Comparison of ENCODE assay signal across 9 mouse cellular contexts in the genomic region with DNA sequence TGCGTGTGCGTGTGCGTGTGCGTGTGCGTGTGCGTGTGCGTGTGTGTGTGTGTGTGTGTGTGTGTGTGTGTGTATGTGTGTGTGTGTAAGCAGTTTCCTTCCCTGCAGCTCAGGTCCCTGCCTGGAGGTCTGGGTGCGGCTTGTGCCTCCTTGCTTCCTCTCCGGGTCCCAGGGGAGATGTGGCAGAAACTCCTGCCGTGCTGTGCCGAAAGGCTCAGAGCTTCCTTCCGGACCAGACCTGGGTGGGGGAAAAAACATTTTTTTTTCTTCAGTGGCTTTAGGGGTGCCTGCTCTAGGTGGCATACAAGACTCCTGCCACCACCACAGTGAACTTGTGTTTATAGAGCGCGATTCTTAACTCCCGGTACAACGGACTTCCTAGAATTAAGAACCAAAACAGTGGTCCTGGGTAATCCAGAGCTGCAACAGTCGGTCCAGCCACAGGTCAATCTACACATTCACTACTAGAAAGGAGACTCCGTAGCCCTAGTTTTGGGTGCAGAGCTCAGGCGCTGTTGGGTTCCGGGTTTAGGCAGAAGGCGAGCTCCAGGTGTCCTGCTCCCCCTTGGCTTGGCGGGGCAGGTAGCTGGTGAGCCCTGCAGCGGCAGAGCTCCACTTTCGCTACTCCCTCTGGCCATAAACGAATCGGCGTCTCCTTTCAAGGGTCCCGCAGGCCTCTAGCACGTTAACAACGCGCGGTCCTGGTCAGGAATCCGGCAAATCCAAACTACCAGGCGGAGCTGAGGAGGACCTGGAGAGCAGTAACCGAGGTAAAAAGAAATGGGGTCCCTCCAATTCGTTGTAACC. TPM values are rescaled to one million over a fixed set of nuclear protein-coding genes. Genes with fewer than 3 reads are reported as not detected.
A peak's percentile ranks its signal among the peaks of the same experiment; 100 is the strongest.
DNase-seq lines count a peak whose midpoint lies in the region; ATAC-seq lines count a peak whose summit lies in the region.
"Had no signal": no experiment of that assay in that cellular context is flagged by ENCODE, and none has a peak within 500 bp of the region (broad histone marks: within the 10 kb centered on the region; RNA-seq: fewer than 3 reads in every experiment).

Gene Hnf1b, plus strand, starts transcription at position 535 of the 807 bp plus-strand sequence.

- peaks cover 78% of the 10 kb centered on the region for H3K27me3 ChIP-seq in forebrain, embryonic 10.5 days (ENCODE audit: poor library complexity, severe bottlenecking)
- peaks cover 73% of the 10 kb centered on the region for H3K27me3 ChIP-seq in forebrain, embryonic 13.5 days

- peak within 1 kb of the TSS; percentile 30 for H3K4me3 ChIP-seq in forebrain, embryonic 10.5 days
- H3K4me3 ChIP-seq in forebrain, embryonic 13.5 days = no peak within 1 kb of the TSS

- no peak within 1 kb of the TSS for H3K4me2 ChIP-seq in forebrain, embryonic 13.5 days

- H3K36me3 ChIP-seq in forebrain, embryonic 10.5 days (replicated peaks) = no peaks in the 10 kb centered on the region
- H3K36me3 ChIP-seq in forebrain, embryonic 13.5 days (ENCODE audit: poor library complexity, severe bottlenecking) = no peaks in the 10 kb centered on the region
- H3K36me3 ChIP-seq: G1E had no signal

- no peak for ATAC-seq in forebrain, embryonic 13.5 days

- 4% methylated on average over 36 of the region's 36 CpGs for WGBS in forebrain, embryonic 10.5 days
- 2% methylated on average over 31 of the region's 36 CpGs for WGBS in forebrain, embryonic 13.5 days
- WGBS in large intestine, adult 2 months = 3% methylated on average over 34 of the region's 36 CpGs

- H3K9me3 ChIP-seq in forebrain, embryonic 10.5 days = no peaks in the 10 kb centered on the region
- no peaks in the 10 kb centered on the region for H3K9me3 ChIP-seq in forebrain, embryonic 13.5 days (replicated peaks)
- H3K9me3 ChIP-seq: G1E had no signal

- no peak within 1 kb of the TSS for H3K9ac ChIP-seq in forebrain, embryonic 13.5 days

- no peak within 1 kb of the TSS for H3K27ac ChIP-seq in forebrain, embryonic 10.5 days
- H3K27ac ChIP-seq in forebrain, embryonic 13.5 days = no peak within 1 kb of the TSS

- peaks cover 42% of the 10 kb centered on the region for H3K4me1 ChIP-seq in forebrain, embryonic 10.5 days
- peaks cover 11% of the 10 kb centered on the region for H3K4me1 ChIP-seq in forebrain, embryonic 13.5 days

- DNase-seq in forebrain, embryonic 10.5 days (ENCODE audit: extremely low spot score, low spot score) = peak; percentile 36
- DNase-seq in urinary bladder, adult 18-20 months (ENCODE audit: low spot score in 2 of 2) = peak; percentile 3 to 58
- no peak for DNase-seq in urinary bladder, postnatal 4 days (ENCODE audit: low spot score in 2 of 2)
- DNase-seq in large intestine, adult 2 months (ENCODE audit: low read depth, low spot score) = no peak
- peak; percentile 54 for DNase-seq in neural tube, embryonic 10.5 days (ENCODE audit: extremely low spot score, low spot score)
- no peak for DNase-seq in right cerebral cortex, postnatal 25 days
- DNase-seq in layer of hippocampus, postnatal 14 days (ENCODE audit: low spot score in 2 of 2) = no peak

RNA-seq across cellular contexts. Expression of gene Hnf1b, which starts in this region (rescaled TPM):
- polyA plus RNA-seq in forebrain, embryonic 10.5 days (2016; fragmentation: Nextera tagmentation; extraction: Ambion mirVana) = not detected in 2 replicates
- not detected in 2 replicates for polyA plus RNA-seq in forebrain, embryonic 13.5 days (2015; fragmentation: Nextera tagmentation; extraction: Ambion mirVana)
- 14.4 and 17.7 TPM in 2 replicates for polyA plus RNA-seq in large intestine, adult 2 months (2012; rRNA removed)
- under 1 TPM; 0.23 to 0.31 TPM for total RNA-seq in layer of hippocampus, postnatal 14 days (2021)
- polyA plus RNA-seq: G1E had no signal

Comparison
In these comparisons a context has a peak if more than half of its experiments do, and no peak if none do; other contexts are left out.
1. RNA of gene Hnf1b (polyA plus RNA-seq): 14.4 to 17.7 TPM in large intestine, adult 2 months; not detected in forebrain, embryonic 13.5 days and not detected in forebrain, embryonic 10.5 days; every median in the first group is over 10 times any median in the second.
2. DNase-seq: peak in urinary bladder, adult 18-20 months (2 of 2) and neural tube, embryonic 10.5 days (single experiment); none in urinary bladder, postnatal 4 days (0 of 2), large intestine, adult 2 months (single experiment), right cerebral cortex, postnatal 25 days (single experiment) and layer of hippocampus, postnatal 14 days (0 of 2).
3. Peak in DNase-seq and H3K4me3 ChIP-seq in forebrain, embryonic 10.5 days; RNA of the gene not detected or under 1 TPM.